Mouse (Mus musculus) liver, embryonic 14.5 days (tissue): Measurements from ENCODE around the gene Thrap3.

Experiments used
- CTCF ChIP-seq: IDR thresholded peaks from 2 replicates; pipeline ENCODE4 v1.5.1; 2016; ENCODE audit warnings: antibody characterized with exemption, low read depth, control low read depth
- EP300 ChIP-seq: IDR thresholded peaks from 2 replicates; pipeline ENCODE4 v1.6.1; 2016; ENCODE audit warnings: antibody characterized with exemption, low read depth

- TF ChIP-seq CTCF (no peak), EP300 (no peak)
Observed at GRCm38 (mm10) chr4:126194216-126194615, 8.3 kb downstream of the Thrap3 start.
